Mouse (Mus musculus) intestine, postnatal 0 days (tissue): ENCODE results near the gene Pnpla1. TPM values are rescaled to one million over a fixed set of nuclear protein-coding genes. Genes with fewer than 3 reads are reported as not detected.

Source experiments
- ATAC-seq: fragments of 200-750 bp; cut with Nextera tagmentation; 2 replicates; pipeline ENCODE4 v1.8.0; 2017; ENCODE audit warnings: mild to moderate bottlenecking, moderate TSS enrichment, moderate library complexity
- H3K27ac ChIP-seq: fragments of 300-500 bp; sonication (generic); 2 replicates; pipeline ENCODE4 v1.5.1; 2014; ENCODE audit warnings: mild to moderate bottlenecking, low read depth, low read length, moderate library complexity
- H3K27me3 ChIP-seq: fragments of 300-500 bp; sonication (generic); replicated peaks from 2 replicates; pipeline ENCODE4 v1.6.1; 2014; ENCODE audit warnings: low read length, mixed read lengths; ENCODE audit not compliant: control insufficient read depth, insufficient read depth
- H3K36me3 ChIP-seq: fragments of 300-500 bp; sonication (generic); 2 replicates; pipeline ENCODE4 v1.6.1; 2014; ENCODE audit warnings: mild to moderate bottlenecking, moderate library complexity; ENCODE audit not compliant: control insufficient read depth, insufficient read depth
- H3K4me1 ChIP-seq: fragments of 300-500 bp; sonication (generic); replicated peaks from 2 replicates; pipeline ENCODE4 v1.6.1; 2014; ENCODE audit warnings: antibody characterized with exemption, low read length, mixed read lengths; ENCODE audit not compliant: control insufficient read depth, insufficient read depth
- H3K4me2 ChIP-seq: fragments of 300-500 bp; sonication (generic); replicated peaks from 2 replicates; pipeline ENCODE4 v1.6.1; 2014; ENCODE audit warnings: low read depth, mild to moderate bottlenecking, moderate library complexity
- H3K4me3 ChIP-seq: fragments of 300-500 bp; sonication (generic); 2 replicates; pipeline ENCODE4 v1.5.1; 2014; ENCODE audit warnings: low read depth, low read length
- H3K9ac ChIP-seq: fragments of 300-500 bp; sonication (generic); 2 replicates; pipeline ENCODE4 v1.6.1; 2014; ENCODE audit warnings: mild to moderate bottlenecking, low read depth, low read length
- H3K9me3 ChIP-seq: fragments of 300-500 bp; sonication (generic); 2 replicates; pipeline ENCODE4 v1.6.1; 2016; ENCODE audit warnings: mixed run types; ENCODE audit not compliant: control insufficient read depth
- CTCF ChIP-seq: sonication (generic); IDR thresholded peaks from 2 replicates; pipeline ENCODE4 v1.5.1; 2016; ENCODE audit warnings: low read depth, mild to moderate bottlenecking, control low read depth, antibody characterized with exemption, moderate library complexity
- WGBS: fragments of 180-500 bp; shearing (Covaris S2); extraction: QIAGEN DNeasy Blood & Tissue Kit; methylation state at CpG from one replicate; pipeline ENCODE4 v1.1.7; 2014; 5-methylcytosine and 5-hydroxymethylcytosine counted together
- polyA plus RNA-seq: library from polyadenylated mRNA; unstranded; fragments of >200 nt; fragmentation: Nextera tagmentation; extraction: Ambion mirVana; gene quantifications from 2 replicates; pipeline ENCODE4 v1.2.1, GENCODE M21; 2015

The Pnpla1 gene
- polyA plus RNA-seq, 1 experiment from 2014 or later: 0.12 TPM

- 54% methylated on average over 8 of the region's 8 CpGs for WGBS
- H3K9me3 ChIP-seq: no peaks in the 10 kb centered on the region
- H3K27me3 ChIP-seq: no peaks in the 10 kb centered on the region
- no peak overlapping the region for H3K27ac ChIP-seq
- H3K4me2 ChIP-seq: no peak overlapping the region
- H3K9ac ChIP-seq: no peak overlapping the region
- no peak overlapping the region for H3K4me3 ChIP-seq
- TF ChIP-seq CTCF: peak; percentile 53
- H3K36me3 ChIP-seq: no peaks in the 10 kb centered on the region
- H3K4me1 ChIP-seq: no peaks in the 10 kb centered on the region
- no peak for ATAC-seq
These were observed 24.6 kb downstream of the Pnpla1 start for GRCm38 (mm10) chr17:28882810-28883209.

- Histone ChIP-seq H3K4me1 (no peaks in the 10 kb centered on the region), H3K36me3 (no peaks in the 10 kb centered on the region), H3K4me2 (no peak overlapping the region), H3K27me3 (no peaks in the 10 kb centered on the region), H3K4me3 (no peak overlapping the region), H3K9me3 (no peaks in the 10 kb centered on the region), H3K27ac (no peak overlapping the region), H3K9ac (no peak overlapping the region)
- no peak for TF ChIP-seq CTCF
- WGBS: 71% methylated on average over 10 of the region's 10 CpGs
- no peak for ATAC-seq
These were observed 25.8 kb downstream of the Pnpla1 start for GRCm38 (mm10) chr17:28883941-28884516.

- H3K9ac ChIP-seq: no peak overlapping the region
- no peak for TF ChIP-seq CTCF
- no peaks in the 10 kb centered on the region for H3K27me3 ChIP-seq
- no peaks in the 10 kb centered on the region for H3K36me3 ChIP-seq
- H3K27ac ChIP-seq: no peak overlapping the region
- no peak for ATAC-seq
- WGBS: 84% methylated on average over 8 of the region's 8 CpGs
- no peak overlapping the region for H3K4me3 ChIP-seq
- H3K4me1 ChIP-seq: no peaks in the 10 kb centered on the region
- no peak overlapping the region for H3K4me2 ChIP-seq
- no peaks in the 10 kb centered on the region for H3K9me3 ChIP-seq
These were observed 27.0 kb downstream of the Pnpla1 start for GRCm38 (mm10) chr17:28885231-28885630.

GRCm38 (mm10) chr17:28886266-28886665 is 28.1 kb downstream of the Pnpla1 start:
- TF ChIP-seq CTCF: no peak
- no peaks in the 10 kb centered on the region for H3K4me1 ChIP-seq
- H3K27me3 ChIP-seq: no peaks in the 10 kb centered on the region
- H3K9ac ChIP-seq: no peak overlapping the region
- H3K9me3 ChIP-seq: no peaks in the 10 kb centered on the region
- no peak overlapping the region for H3K4me3 ChIP-seq
- H3K27ac ChIP-seq: no peak overlapping the region
- H3K4me2 ChIP-seq: no peak overlapping the region
- ATAC-seq: no peak
- 75% methylated on average over 8 of the region's 8 CpGs for WGBS
- no peaks in the 10 kb centered on the region for H3K36me3 ChIP-seq

- no peak for ATAC-seq
- no peak for TF ChIP-seq CTCF
- 81% methylated on average over 11 of the region's 11 CpGs for WGBS
- no peak overlapping the region for H3K9ac ChIP-seq
- no peaks in the 10 kb centered on the region for H3K9me3 ChIP-seq
- H3K27me3 ChIP-seq: no peaks in the 10 kb centered on the region
- no peak overlapping the region for H3K4me2 ChIP-seq
- H3K4me1 ChIP-seq: no peaks in the 10 kb centered on the region
- peaks cover 6% of the 10 kb centered on the region; the same call in 1 of the 2 replicates for H3K36me3 ChIP-seq
- H3K27ac ChIP-seq: no peak overlapping the region
- H3K4me3 ChIP-seq: no peak overlapping the region
These were observed 36.0 kb downstream of the Pnpla1 start for GRCm38 (mm10) chr17:28894050-28894767.

GRCm38 (mm10) chr17:28895217-28895875 is 37.1 kb downstream of the Pnpla1 start:
- H3K27me3 ChIP-seq: no peaks in the 10 kb centered on the region
- H3K36me3 ChIP-seq: peaks cover 12% of the 10 kb centered on the region; the same call in 1 of the 2 replicates
- H3K4me2 ChIP-seq: no peak overlapping the region
- ATAC-seq: no peak
- WGBS: 96% methylated on average over 21 of the region's 21 CpGs
- TF ChIP-seq CTCF: no peak
- H3K4me1 ChIP-seq: no peaks in the 10 kb centered on the region
- H3K9me3 ChIP-seq: no peaks in the 10 kb centered on the region
- no peak overlapping the region for H3K4me3 ChIP-seq
- no peak overlapping the region for H3K9ac ChIP-seq
- no peak overlapping the region for H3K27ac ChIP-seq
